Mouse (Mus musculus): ENCODE measurements around the gene Arv1.

Gene Arv1

GRCm38 (mm10) chr8:124732828-124733227, 10.9 kb downstream of the Arv1 start:
- DNase-seq = no peak

GRCm38 (mm10) chr8:124735371-124735911, 13.5 kb downstream of the Arv1 start:
- no peak for DNase-seq

- DNase-seq = no peak
Observed at GRCm38 (mm10) chr8:124739268-124739667, 17.3 kb downstream of the Arv1 start.

GRCm38 (mm10) chr8:124746661-124747060, 24.7 kb downstream of the Arv1 start:
- no peak for DNase-seq

GRCm38 (mm10) chr8:124751191-124751590, 29.3 kb downstream of the Arv1 start:
- DNase-seq = no peak

GRCm38 (mm10) chr8:124751709-124752173, 29.8 kb downstream of the Arv1 start, which contains the start of gene Fam89a:
Fam89a (minus strand) TSS chr8:124751832.
- no peak for DNase-seq

- no peak for DNase-seq
Observed at GRCm38 (mm10) chr8:124752325-124752862, 30.5 kb downstream of the Arv1 start.

- no peak for DNase-seq
Observed at GRCm38 (mm10) chr8:124754101-124754791, 32.3 kb downstream of the Arv1 start.

- DNase-seq = no peak
Observed at GRCm38 (mm10) chr8:124754792-124755190, 32.9 kb downstream of the Arv1 start.

GRCm38 (mm10) chr8:124755481-124755880, 33.5 kb downstream of the Arv1 start:
- no peak for DNase-seq

- no peak for DNase-seq
Observed at GRCm38 (mm10) chr8:124756153-124756552, 34.2 kb downstream of the Arv1 start.

GRCm38 (mm10) chr8:124756601-124757000, 34.7 kb downstream of the Arv1 start:
- DNase-seq = no peak

GRCm38 (mm10) chr8:124758544-124758943, 36.6 kb downstream of the Arv1 start:
- no peak for DNase-seq

GRCm38 (mm10) chr8:124763061-124763460, 41.1 kb downstream of the Arv1 start:
- DNase-seq = no peak

GRCm38 (mm10) chr8:124772389-124772788, 50.5 kb downstream of the Arv1 start:
- DNase-seq = no peak

- DNase-seq = peak; percentile 61
Observed at GRCm38 (mm10) chr8:124775695-124776094, 53.8 kb downstream of the Arv1 start.

GRCm38 (mm10) chr8:124780236-124780635, 58.3 kb downstream of the Arv1 start:
- DNase-seq = no peak

GRCm38 (mm10) chr8:124782431-124782830, 60.5 kb downstream of the Arv1 start:
- DNase-seq = no peak

GRCm38 (mm10) chr8:124783228-124783627, 61.3 kb downstream of the Arv1 start:
- DNase-seq = no peak
